Mouse (Mus musculus) limb, embryonic 12.5 days (tissue): ENCODE measurements around the gene Afm. TPM values are rescaled to one million over a fixed set of nuclear protein-coding genes. Genes with fewer than 3 reads are reported as not detected.
A peak's percentile ranks its signal among the peaks of the same experiment; 100 is the strongest.

Experiments used
- ATAC-seq: fragments of 200-750 bp; cut with Nextera tagmentation; 2 replicates; pipeline ENCODE4 v1.8.0; 2017; ENCODE audit warnings: low read depth, moderate TSS enrichment; ENCODE audit not compliant: insufficient number of reproducible peaks, insufficient read depth, low FRiP score, low TSS enrichment
- H3K27ac ChIP-seq: fragments of 300-500 bp; sonication (generic); 2 replicates; pipeline ENCODE4 v1.5.1; 2016; ENCODE audit warnings: mild to moderate bottlenecking, moderate library complexity
- H3K27me3 ChIP-seq: fragments of 300-500 bp; sonication (generic); 2 replicates; pipeline ENCODE4 v1.6.1; 2016; ENCODE audit warnings: mild to moderate bottlenecking, moderate library complexity
- H3K36me3 ChIP-seq: fragments of 300-500 bp; sonication (generic); 2 replicates; pipeline ENCODE4 v1.6.1; 2016; ENCODE audit warnings: mild to moderate bottlenecking, moderate library complexity
- H3K4me1 ChIP-seq: fragments of 300-500 bp; sonication (generic); replicated peaks from 2 replicates; pipeline ENCODE4 v1.6.1; 2016
- H3K4me2 ChIP-seq: fragments of 300-500 bp; sonication (generic); 2 replicates; pipeline ENCODE4 v1.6.1; 2016; ENCODE audit warnings: mild to moderate bottlenecking, moderate library complexity
- H3K4me3 ChIP-seq: fragments of 300-500 bp; sonication (generic); replicated peaks from 2 replicates; pipeline ENCODE4 v1.5.1; 2016; ENCODE audit warnings: mild to moderate bottlenecking
- H3K9ac ChIP-seq: fragments of 300-500 bp; sonication (generic); replicated peaks from 2 replicates; pipeline ENCODE4 v1.6.1; 2016; ENCODE audit warnings: mild to moderate bottlenecking, moderate library complexity
- H3K9me3 ChIP-seq: fragments of 300-500 bp; sonication (generic); 2 replicates; pipeline ENCODE4 v1.6.1; 2016; ENCODE audit warnings: mild to moderate bottlenecking, moderate library complexity
- WGBS: fragments of 180-500 bp; shearing (Covaris S2); methylation state at CpG from one replicate; pipeline ENCODE4 v1.1.7; 2016; 5-methylcytosine and 5-hydroxymethylcytosine counted together
- polyA plus RNA-seq: library from polyadenylated mRNA; unstranded; fragments of >200 nt; fragmentation: Nextera tagmentation; extraction: Ambion mirVana; gene quantifications from 2 replicates; pipeline ENCODE4 v1.2.1, GENCODE M21; 2016

Afm gene
- polyA plus RNA-seq, 1 experiment from 2014 or later: not detected

DNA sequence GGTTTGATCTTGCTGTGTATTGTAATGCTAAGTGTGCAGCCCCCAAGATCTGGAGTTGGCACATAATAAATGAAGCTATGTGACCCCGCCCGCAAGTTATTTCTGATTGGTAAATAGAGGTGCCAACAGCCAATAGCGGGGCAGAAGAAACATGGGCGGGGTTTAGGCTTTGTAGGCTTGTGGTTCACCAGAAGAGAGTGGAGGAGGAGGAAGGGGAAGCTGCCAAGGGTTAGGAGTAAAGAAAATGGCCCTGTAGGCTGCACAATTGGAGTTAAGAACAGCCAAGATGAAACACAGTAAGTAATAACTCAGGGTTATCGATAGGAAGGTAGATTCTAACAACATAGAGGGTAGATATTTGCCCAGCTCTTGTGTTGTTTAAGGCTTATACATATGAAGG is 67.8 kb downstream of the Afm start:
- WGBS: 78% methylated on average over 5 of the region's 5 CpGs
- Histone ChIP-seq H3K36me3 (no peaks in the 10 kb centered on the region), H3K9me3 (no peaks in the 10 kb centered on the region), H3K4me2 (no peak overlapping the region), H3K9ac (no peak overlapping the region), H3K27me3 (peaks cover 3% of the 10 kb centered on the region; the same call in 1 of the 2 replicates), H3K4me3 (no peak overlapping the region), H3K4me1 (0 out of 2 replicates have a peak, but pooled peaks cover 3% of the 10 kb centered on the region), H3K27ac (no peak overlapping the region)
- no peak for ATAC-seq

DNA sequence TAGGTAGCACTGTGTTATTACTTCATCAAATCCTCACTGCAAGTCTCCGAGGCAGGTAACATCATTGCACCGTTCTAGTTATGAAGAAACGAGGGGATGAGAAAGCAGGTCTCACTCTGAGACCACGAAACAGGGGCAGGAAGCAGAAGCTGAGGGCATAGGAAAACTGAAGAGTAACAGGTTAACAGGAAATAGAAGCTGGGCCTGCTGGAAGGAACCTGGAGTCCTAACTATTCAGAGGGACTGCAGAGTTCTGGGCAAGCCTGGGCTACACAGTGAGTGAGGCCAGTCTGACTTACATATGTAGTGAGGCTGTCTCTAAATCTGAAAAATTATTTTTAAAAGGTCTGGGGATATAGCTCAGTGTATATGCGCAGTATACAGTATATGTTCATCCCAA is 69.4 kb downstream of the Afm start:
- 92% methylated on average over 5 of the region's 5 CpGs for WGBS

DNA sequence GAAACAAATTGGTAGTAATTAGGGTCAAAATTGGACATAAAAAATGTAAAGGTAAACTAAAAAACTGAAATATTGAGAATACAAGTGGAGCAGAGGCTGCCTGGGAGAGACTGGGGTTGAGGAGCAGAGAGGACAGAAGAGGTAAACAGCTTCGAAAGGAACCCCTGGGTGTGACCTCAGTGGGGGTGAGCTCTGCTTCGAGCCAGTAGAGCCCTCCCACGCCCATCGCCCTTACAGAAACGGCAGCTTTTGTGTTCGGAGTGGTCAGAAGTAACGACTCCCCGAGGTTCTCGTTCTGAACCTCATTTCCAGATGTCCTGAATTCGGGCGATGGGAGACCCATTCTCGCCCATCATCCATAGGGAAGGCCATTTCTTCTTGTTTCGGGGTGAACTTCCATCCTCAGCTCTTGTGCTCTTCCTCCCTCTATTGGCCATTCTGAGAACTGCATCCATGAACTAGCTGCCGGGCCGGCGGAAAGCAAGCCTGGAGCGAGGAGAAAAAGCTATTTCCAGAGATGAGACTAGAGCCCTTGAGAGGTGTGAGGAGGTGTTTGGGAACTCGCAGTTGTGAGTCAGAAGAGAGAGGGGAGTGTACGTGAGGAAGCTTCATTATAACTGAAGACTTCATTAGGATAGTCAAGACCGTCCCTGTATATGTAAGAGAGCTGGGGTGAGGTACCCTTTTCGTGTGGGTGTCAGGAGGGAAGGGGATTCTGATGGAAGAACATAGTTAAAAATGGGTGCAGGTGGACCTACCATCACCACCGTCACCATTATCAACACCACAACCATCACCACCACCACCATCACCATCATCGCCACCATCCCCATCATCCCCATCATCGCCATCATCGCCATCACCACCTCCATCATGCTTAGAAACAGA is 70.2 kb downstream of the Afm start:
- Histone ChIP-seq H3K36me3 (no peaks in the 10 kb centered on the region), H3K4me2 (peak overlapping the region; percentile 62), H3K9me3 (no peaks in the 10 kb centered on the region), H3K27ac (no peak overlapping the region), H3K27me3 (peaks cover 3% of the 10 kb centered on the region; the same call in 1 of the 2 replicates), H3K9ac (no peak overlapping the region), H3K4me3 (peak overlapping the region; percentile 38), H3K4me1 (0 out of 2 replicates have a peak, but pooled peaks cover 3% of the 10 kb centered on the region)
- WGBS: 25% methylated on average over 25 of the region's 25 CpGs
- no peak for ATAC-seq

More for the DNA sequence above, 69.4 kb downstream of the Afm start:
- no peak for ATAC-seq
- Histone ChIP-seq H3K4me1 (0 out of 2 replicates have a peak, but pooled peaks cover 3% of the 10 kb centered on the region), H3K27ac (no peak overlapping the region), H3K36me3 (no peaks in the 10 kb centered on the region), H3K9ac (no peak overlapping the region), H3K4me3 (no peak overlapping the region), H3K4me2 (no peak overlapping the region), H3K27me3 (peaks cover 3% of the 10 kb centered on the region; the same call in 1 of the 2 replicates), H3K9me3 (no peaks in the 10 kb centered on the region)

DNA sequence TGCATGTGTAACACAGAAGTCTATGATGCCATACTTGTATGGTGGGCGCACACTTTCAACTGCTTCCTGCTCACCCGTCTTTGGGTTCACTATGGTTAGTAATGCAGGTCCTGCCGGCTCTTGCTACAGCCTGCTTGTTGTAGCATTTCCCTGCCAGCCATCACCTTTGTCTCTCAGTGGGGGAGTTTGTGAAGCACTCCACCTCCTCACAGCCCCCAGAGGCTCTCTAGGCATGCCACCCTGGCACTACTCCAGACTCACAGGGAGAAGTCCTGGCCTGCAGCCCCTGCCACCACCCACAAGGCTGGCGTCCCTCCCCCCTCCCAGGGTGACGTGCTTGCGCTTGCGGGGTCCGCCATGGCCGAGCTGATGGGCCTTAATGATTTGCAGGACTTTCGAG is 71.9 kb downstream of the Afm start:
- no peak overlapping the region for H3K4me2 ChIP-seq
- H3K36me3 ChIP-seq: no peaks in the 10 kb centered on the region
- H3K27ac ChIP-seq: no peak overlapping the region
- H3K9ac ChIP-seq: no peak overlapping the region
- no peaks in the 10 kb centered on the region for H3K9me3 ChIP-seq
- no peak for ATAC-seq
- peaks cover 3% of the 10 kb centered on the region; the same call in 1 of the 2 replicates for H3K27me3 ChIP-seq
- 70% methylated on average over 10 of the region's 10 CpGs for WGBS
- 0 out of 2 replicates have a peak, but pooled peaks cover 3% of the 10 kb centered on the region for H3K4me1 ChIP-seq
- no peak overlapping the region for H3K4me3 ChIP-seq

DNA sequence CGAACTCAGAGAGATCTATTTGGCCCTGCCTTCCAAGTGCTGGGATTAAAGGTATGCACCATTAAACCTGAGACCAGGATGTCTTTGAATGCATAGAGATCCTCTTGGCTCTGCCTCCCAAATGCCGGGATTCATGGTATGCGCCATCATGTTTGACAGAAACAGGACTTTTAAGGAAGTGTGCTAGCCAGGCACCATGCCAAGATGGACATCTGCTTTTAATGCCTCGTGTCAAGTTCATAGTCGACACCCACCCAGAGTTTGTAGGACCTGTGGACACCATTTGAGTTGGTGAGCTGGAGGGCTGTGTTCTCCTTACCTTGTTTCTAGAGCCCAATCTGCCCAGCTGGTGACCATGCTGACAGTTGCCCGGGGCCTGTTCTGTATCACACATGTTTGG is 73.2 kb downstream of the Afm start:
- WGBS: 78% methylated on average over 6 of the region's 6 CpGs

DNA sequence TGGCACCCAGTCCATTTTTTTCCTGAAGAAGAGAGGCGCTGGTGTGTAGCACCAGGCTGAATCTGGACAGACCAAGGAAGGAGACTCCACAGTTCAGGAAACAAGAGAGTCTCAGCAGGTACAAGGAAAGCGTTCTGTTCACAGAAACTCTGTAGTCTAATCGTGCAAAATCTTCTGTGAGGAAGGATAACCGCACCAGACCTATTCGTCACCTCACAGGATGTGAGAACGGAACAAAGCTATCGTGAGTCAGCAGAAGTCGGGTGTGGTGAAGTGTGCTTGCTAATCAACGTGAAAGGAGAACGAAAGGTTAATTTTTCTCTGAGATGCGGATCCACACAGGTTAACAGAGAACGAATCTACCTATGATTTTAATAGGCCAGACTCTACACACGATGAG is 76.2 kb downstream of the Afm start:
- Histone ChIP-seq H3K4me3 (no peak overlapping the region), H3K27me3 (no peaks in the 10 kb centered on the region), H3K4me2 (no peak overlapping the region), H3K9ac (no peak overlapping the region), H3K36me3 (no peaks in the 10 kb centered on the region), H3K9me3 (no peaks in the 10 kb centered on the region), H3K27ac (no peak overlapping the region), H3K4me1 (0 out of 2 replicates have a peak, but pooled peaks cover 3% of the 10 kb centered on the region)
- 88% methylated on average over 13 of the region's 13 CpGs for WGBS
- ATAC-seq: no peak

More for the DNA sequence above, 73.2 kb downstream of the Afm start:
- H3K27me3 ChIP-seq: no peaks in the 10 kb centered on the region
- no peak for ATAC-seq
- H3K4me1 ChIP-seq: 0 out of 2 replicates have a peak, but pooled peaks cover 3% of the 10 kb centered on the region
- no peak overlapping the region for H3K9ac ChIP-seq
- no peaks in the 10 kb centered on the region for H3K36me3 ChIP-seq
- H3K9me3 ChIP-seq: no peaks in the 10 kb centered on the region
- H3K4me2 ChIP-seq: no peak overlapping the region
- H3K27ac ChIP-seq: no peak overlapping the region
- H3K4me3 ChIP-seq: no peak overlapping the region

DNA sequence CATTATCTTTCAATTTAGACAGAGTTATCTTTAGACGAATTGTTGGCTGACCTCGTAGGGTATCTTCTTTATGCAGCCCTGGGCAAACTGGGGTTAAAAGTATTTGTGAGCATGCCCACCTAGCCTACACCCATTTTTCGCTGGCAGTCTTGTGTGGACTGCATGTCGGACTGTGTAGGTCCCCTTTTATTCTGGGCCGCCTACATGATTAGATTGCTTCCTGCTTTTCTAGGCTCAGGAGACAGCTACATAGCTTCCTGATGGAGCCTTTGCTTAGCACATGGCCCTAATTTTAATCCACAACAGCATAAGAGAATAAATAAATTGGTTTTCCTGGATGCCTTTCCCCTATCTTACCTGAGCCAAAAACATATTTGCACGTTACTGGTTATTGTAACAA is 77.4 kb downstream of the Afm start:
- H3K4me1 ChIP-seq: no peaks in the 10 kb centered on the region
- no peak overlapping the region for H3K9ac ChIP-seq
- ATAC-seq: no peak
- H3K9me3 ChIP-seq: no peaks in the 10 kb centered on the region
- H3K4me3 ChIP-seq: no peak overlapping the region
- 84% methylated on average over 6 of the region's 6 CpGs for WGBS
- no peak overlapping the region for H3K4me2 ChIP-seq
- no peak overlapping the region for H3K27ac ChIP-seq
- no peaks in the 10 kb centered on the region for H3K27me3 ChIP-seq
- H3K36me3 ChIP-seq: no peaks in the 10 kb centered on the region

DNA sequence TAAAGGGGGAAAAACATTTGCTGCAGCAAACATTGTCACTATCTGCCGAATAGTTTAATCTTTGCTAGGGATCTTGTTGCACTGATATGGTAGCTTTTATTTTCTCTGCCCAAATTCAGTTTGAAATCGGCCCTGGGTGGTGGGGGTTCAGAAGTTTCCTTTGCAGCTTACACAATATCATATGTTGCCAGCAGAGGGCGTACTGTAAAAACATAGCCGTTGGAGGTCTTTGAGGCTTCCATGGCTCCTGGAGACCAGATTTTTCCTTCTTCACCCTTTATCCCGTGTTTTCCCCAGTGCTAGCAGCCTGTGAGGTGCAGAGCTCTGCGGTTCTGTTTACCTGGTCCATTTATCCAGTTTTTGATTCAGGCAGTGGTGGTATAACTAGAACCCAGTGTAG is 82.7 kb downstream of the Afm start:
- Histone ChIP-seq H3K4me3 (no peak overlapping the region), H3K4me2 (no peak overlapping the region), H3K36me3 (no peaks in the 10 kb centered on the region), H3K9ac (no peak overlapping the region), H3K27me3 (no peaks in the 10 kb centered on the region), H3K9me3 (no peaks in the 10 kb centered on the region), H3K4me1 (no peaks in the 10 kb centered on the region), H3K27ac (no peak overlapping the region)
- WGBS: 24% methylated on average over 6 of the region's 6 CpGs
- no peak for ATAC-seq

Other genes with a start within 250 kb of the Afm start
- 26.6 and 30.4 TPM in 2 replicates for gene Ankrd17, start 152.4 kb upstream of the Afm start, polyA plus RNA-seq
- gene Gm9958, start 151.7 kb upstream of the Afm start, polyA plus RNA-seq: 6.1 and 8.4 TPM in 2 replicates
- 0.59 and 0.93 TPM in 2 replicates for gene Alb, start 58.0 kb upstream of the Afm start, polyA plus RNA-seq
- gene Afp, start 28.2 kb upstream of the Afm start, polyA plus RNA-seq: 2.9 and 5.1 TPM in 2 replicates
- not detected in 2 replicates for gene 5830473C10Rik, start 42.2 kb downstream of the Afm start, polyA plus RNA-seq
- 0.69 and 1.1 TPM in 2 replicates for gene Rassf6, start 121.7 kb downstream of the Afm start, polyA plus RNA-seq
- 0.29 TPM in 1 of 2 replicates, not detected in the other for gene Cxcl5, start 240.4 kb downstream of the Afm start, polyA plus RNA-seq
- gene Ppbp, start 249.6 kb downstream of the Afm start, polyA plus RNA-seq: 12.1 and 12.8 TPM in 2 replicates